Mouse (Mus musculus) cerebellum, postnatal 25 days (tissue): ENCODE measurements around the gene Gm3164.
"Not testable (repeated sequence)": the region's sequence is repeated elsewhere in the genome, so short reads cannot be mapped to it uniquely, and the experiment has no call there.

Experiments
- DNase-seq, 2 experiments: peaks; one replicate each; pipeline ENCODE4 v3.0.0; 2021; ENCODE audit warnings: mixed read lengths in 2 of 2

Gm3164 gene

GRCm38 (mm10) chr14:4414965-4415835 lies at the start of gene Gm3164:
Gm3164 (plus strand) TSS chr14:4415448.
- DNase-seq, result peak; percentile 20 to 56

- not testable (repeated sequence) for DNase-seq
Observed at GRCm38 (mm10) chr14:4368991-4369390, 46.3 kb upstream of the Gm3164 start.

- DNase-seq, result not testable (repeated sequence)
Observed at GRCm38 (mm10) chr14:4369691-4370090, 45.6 kb upstream of the Gm3164 start.

DNA sequence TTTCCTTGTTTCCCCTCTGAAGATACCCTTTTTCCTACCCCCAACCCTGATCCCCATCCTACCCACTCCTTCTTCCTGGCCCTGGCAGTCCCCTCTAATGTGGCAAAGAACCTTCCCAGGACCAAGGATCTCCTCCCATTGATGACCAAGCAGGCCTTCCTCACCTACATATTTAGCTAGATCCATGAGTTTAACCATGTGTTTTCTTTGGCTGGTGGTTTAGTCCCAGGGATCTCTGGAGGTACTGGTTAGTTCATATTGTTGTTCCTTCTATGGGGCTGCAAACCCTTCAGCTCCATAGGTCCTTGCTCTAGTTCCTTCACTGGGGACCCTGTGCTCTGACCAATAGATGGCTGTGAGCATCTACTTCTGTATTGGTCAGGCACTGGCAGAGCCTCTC lies 37.4 kb upstream of the Gm3164 start:
- DNase-seq, result not testable (repeated sequence)

DNA sequence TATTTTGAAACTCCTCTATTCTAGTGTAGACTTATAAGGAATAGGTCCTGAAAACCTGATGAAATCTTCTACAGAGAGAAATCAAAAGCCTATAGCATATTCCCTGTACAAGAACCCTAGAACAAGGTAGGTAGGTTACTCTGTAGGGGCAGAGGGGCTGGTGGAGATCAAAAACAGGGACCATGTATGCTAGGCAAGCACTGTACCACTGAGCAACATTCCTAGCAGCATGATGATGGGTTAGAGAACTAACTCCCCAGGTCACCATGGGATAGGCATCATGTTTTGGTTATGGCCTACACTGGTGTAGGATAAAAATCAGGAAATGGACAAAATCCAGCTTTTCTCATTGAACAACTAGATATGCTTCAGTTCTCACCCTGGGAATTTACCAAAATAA lies 29.6 kb upstream of the Gm3164 start:
- not testable (repeated sequence) for DNase-seq

GRCm38 (mm10) chr14:4392841-4393530 lies 22.3 kb upstream of the Gm3164 start:
- DNase-seq, result not testable (repeated sequence)

- not testable (repeated sequence) for DNase-seq
Observed at GRCm38 (mm10) chr14:4397226-4397625, 18.0 kb upstream of the Gm3164 start, which contains the start of gene Gm3159. Gm3159 (plus strand) TSS chr14:4397526.

- DNase-seq, result peak in 1 of 2 experiments; percentile 1
Observed at GRCm38 (mm10) chr14:4398624-4399023, 16.6 kb upstream of the Gm3164 start.

GRCm38 (mm10) chr14:4400115-4400789 lies 15.0 kb upstream of the Gm3164 start:
- peak in 1 of 2 experiments; percentile 1 for DNase-seq

GRCm38 (mm10) chr14:4401245-4401644 lies 14.0 kb upstream of the Gm3164 start:
- not testable (repeated sequence) for DNase-seq

DNA sequence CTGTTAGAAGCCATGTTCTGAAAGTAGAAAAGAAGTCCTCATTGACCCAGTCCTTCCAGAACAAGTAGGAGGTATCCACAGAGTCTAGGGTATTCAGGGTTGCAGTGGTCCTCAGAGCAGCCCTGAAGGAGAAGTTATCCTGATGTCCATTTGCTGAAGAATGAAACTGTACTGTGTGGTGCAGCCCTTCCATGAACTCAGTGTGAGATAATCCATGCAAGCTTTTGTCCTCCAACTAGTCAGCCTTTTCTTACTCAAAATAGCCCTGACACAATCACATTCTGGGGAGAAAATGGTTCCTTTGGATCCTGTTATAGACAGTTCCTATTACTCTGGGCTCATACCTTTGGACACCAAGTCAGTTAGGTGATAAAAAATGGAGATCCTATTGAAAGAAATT lies 11.4 kb upstream of the Gm3164 start:
- DNase-seq, result not testable (repeated sequence)

- DNase-seq, result not testable (repeated sequence)
Observed at GRCm38 (mm10) chr14:4409939-4410338, 5.3 kb upstream of the Gm3164 start.

GRCm38 (mm10) chr14:4430692-4431091 lies 15.4 kb downstream of the Gm3164 start, which contains the start of gene Gm3173:
Gm3173 (plus strand) TSS chr14:4430992.
- not testable (repeated sequence) for DNase-seq

DNA sequence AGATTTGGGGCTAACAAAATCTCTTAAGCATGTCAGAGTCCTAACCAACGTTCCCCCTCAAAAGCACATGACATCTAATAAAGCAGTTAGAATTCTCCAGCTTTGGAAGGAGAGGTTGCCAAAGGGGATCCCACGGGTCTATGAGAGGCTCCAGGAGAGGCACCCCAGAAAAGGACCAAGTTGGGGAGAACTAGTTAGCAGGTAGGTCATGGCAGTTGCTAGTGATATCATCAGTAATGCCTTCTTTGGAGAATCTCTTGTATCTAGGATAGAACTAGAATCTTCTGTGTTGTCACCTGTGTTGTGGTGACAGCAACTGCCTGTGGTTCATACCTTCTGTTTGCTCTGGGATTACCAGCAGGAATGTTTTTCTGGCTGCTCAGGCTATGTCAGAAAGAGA lies 66.2 kb downstream of the Gm3164 start, which contains the start of gene Gm3182:
Gm3182 (plus strand) TSS at position 301 of the 400 bp plus-strand sequence.
- DNase-seq, result not testable (repeated sequence)
